Mouse (Mus musculus) skeletal muscle tissue, adult 2 months (tissue): ENCODE results near the gene Lama2.
A peak's percentile ranks its signal among the peaks of the same experiment; 100 is the strongest.

Experiments
- DNase-seq: peaks from one replicate; pipeline ENCODE4 v3.0.0-alpha.2; 2012; ENCODE audit warnings: low read depth, low spot score

Gene Lama2

DNA sequence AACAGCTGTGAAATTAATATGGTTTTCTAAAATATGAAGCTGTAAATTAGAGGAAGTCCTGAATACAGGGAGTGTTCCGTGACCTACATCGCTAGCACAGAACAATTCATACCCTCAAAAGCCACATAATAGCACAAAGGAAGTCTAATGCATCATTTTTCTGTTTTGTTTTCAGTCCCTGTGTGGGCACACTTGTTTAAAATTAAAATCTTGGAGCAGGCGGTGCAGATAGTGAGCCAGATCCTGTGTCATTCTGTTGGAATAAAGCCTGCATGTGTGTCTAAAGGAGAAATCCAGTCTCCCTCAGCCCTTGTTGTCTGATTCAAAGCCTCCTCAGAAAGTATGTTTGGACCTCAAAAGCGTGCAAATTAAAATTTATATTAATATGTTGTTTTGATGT, 234.9 kb downstream of the Lama2 start:
- DNase-seq = peak; percentile 47

GRCm38 (mm10) chr10:27382887-27383609, 236.5 kb downstream of the Lama2 start:
- DNase-seq = no peak

GRCm38 (mm10) chr10:27378286-27378685, 241.3 kb downstream of the Lama2 start:
- peak; percentile 60 for DNase-seq

GRCm38 (mm10) chr10:27344278-27344677, 275.3 kb downstream of the Lama2 start:
- no peak for DNase-seq

DNA sequence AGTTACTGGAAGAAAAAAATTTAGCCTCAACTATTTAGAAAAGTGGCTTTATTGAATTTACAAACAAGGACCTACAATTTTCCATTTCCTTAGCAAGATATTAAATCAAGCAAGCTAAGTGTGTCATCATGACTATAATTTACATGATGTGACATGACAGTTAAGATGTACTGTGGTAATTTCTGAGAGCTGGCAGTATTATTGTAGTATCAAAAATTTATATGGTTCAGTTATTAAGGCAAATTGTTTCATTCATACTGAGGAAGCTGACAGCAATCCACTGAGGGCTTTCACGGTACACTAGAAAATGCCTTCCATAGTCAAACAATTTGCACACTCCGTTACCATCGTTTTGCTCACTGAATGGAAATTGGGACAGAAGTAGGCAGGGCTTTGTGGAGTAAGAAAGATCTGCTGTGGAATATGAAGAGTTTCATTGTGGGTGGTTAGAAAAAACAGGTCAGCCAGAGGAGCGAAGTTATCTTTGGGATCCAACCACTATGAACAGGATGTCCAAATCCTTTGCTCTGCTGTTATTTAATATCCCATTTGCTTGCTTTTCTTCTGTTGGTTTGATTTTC, 297.1 kb downstream of the Lama2 start:
- DNase-seq = peak; percentile 38

DNA sequence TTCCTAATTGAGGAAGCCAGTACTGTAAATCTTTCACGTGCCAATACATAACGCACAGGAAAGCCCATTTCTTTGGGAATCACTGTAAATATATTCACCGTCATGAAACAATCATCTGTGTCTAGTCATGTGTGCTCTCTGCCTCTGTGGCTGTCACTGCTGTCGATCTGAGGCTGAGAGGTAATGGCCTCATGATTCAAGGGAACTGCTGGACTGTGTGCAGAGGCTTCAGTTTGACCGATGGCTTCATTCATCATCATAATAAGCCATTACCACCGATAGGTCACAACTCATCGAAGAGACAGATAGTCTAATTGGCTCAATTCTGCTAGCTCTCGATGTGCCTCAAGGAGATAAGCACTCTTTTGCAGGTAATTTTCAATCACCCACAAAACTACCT, 312.1 kb downstream of the Lama2 start:
- no peak for DNase-seq

GRCm38 (mm10) chr10:27305301-27305700, 314.3 kb downstream of the Lama2 start:
- no peak for DNase-seq

GRCm38 (mm10) chr10:27285098-27285860, 334.3 kb downstream of the Lama2 start:
- DNase-seq = no peak

- DNase-seq = no peak
Observed at GRCm38 (mm10) chr10:27267432-27267831, 352.1 kb downstream of the Lama2 start.

DNA sequence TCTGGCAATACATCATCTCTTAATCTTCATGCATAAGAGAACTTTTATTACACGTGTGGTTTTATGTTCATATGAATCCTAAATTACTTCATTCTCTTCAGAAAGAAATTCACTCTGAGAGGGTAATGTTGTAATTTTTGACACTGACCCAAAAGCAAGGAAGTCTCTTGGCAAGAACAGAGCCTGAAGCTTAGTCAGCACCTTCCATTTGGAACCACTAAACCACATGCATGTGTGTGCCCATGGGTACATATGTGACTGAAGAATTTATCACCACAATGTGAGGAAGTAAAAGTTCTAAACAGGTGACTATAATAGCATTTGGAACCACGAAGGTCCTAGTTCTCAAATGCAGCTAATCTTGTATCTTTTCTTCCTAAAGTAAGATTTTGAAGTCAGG, 353.7 kb downstream of the Lama2 start:
- no peak for DNase-seq

DNA sequence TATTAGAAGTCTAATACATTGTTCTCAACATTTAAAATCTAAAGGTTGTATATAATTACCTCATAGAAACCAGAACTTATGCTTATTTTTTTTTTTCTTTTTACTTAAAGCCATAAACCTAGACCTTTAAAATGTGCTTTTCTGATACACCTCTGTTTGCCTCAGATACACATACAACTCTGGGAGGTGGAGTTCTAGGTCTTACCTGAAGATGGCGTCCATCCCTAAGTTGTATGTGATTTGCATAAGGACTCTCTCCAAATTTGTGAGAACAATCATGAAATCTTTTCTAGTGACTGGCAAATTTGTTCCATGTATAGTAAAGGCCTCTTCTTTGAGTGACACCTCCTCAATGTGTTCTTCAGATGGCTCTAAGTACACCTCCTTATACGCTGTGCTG, 354.8 kb downstream of the Lama2 start:
- no peak for DNase-seq

- DNase-seq = no peak
Observed at GRCm38 (mm10) chr10:27249741-27250140, 369.8 kb downstream of the Lama2 start.

- DNase-seq = no peak
Observed at GRCm38 (mm10) chr10:27234755-27235154, 384.8 kb downstream of the Lama2 start.

- no peak for DNase-seq
Observed at GRCm38 (mm10) chr10:27233577-27233976, 386.0 kb downstream of the Lama2 start.

GRCm38 (mm10) chr10:27223815-27224375, 395.7 kb downstream of the Lama2 start:
- no peak for DNase-seq

DNA sequence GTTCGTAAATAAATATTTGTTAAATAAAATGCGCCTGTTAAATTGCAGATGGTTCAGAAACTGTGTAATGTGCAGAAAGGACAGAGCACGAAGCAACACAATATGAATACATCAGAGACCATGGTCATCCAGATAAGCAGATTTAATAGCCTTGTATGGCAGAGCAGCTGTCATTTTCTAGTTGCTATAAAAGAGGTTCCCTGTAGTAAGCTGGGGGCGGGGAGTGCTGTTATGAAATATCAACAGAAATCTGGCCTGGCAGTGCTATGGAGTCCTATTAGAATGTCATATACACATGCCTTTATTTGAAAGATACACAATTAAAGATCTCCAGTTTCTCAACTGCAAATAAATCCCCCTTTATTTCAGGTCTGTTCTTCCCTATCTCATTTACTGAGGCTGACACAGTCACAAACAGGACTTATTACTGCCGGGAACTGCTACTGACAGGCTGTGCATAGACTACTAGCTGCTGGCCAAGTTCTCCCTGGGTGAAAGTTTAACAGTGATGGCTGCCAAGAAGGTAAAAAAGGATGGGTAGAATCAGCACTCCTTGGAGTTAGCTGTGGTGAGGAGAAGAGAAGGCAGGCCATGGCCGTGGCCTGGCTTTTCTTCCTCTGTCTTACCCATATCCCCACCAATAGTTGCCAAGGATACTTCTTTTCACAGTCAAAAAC, 396.8 kb downstream of the Lama2 start:
- peak; percentile 2 for DNase-seq

- no peak for DNase-seq
Observed at GRCm38 (mm10) chr10:27219698-27220097, 399.9 kb downstream of the Lama2 start.

DNA sequence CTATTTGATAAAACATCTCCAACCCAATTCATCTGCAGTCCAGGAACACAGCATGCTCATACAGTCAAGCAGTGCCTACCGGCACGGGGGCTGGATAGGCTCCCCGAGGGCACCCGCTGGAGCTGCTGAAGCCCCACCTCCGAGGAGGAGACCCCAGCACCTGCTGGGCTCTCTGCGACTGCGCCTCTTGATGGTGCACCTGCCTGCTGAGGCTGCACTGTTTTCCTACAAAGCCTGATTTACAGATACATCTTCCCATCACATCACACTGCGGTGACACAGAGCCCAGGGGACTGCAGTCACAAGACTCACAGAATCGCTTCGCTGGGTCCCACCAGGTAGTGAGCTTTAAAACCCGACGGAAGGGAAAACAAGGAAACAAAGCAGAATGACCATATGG, 412.2 kb downstream of the Lama2 start:
- no peak for DNase-seq

DNA sequence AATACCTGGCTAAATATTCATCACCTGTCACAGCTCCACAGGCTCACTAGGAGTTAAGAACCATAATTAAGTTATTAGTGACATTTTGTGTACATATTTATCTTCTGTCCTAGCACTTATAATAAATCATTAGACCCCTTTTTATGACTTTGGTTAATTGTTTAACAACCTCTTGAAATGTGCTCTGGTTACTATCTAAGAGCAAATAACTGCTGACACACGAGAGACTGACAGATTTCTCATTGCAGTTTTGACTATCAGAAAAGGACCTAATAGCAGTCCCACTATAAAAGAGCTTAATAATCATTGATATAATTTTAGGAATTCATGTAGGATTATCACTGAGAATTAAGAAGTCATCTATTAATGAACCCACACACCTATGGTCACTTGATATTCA, 421.1 kb downstream of the Lama2 start:
- no peak for DNase-seq

DNA sequence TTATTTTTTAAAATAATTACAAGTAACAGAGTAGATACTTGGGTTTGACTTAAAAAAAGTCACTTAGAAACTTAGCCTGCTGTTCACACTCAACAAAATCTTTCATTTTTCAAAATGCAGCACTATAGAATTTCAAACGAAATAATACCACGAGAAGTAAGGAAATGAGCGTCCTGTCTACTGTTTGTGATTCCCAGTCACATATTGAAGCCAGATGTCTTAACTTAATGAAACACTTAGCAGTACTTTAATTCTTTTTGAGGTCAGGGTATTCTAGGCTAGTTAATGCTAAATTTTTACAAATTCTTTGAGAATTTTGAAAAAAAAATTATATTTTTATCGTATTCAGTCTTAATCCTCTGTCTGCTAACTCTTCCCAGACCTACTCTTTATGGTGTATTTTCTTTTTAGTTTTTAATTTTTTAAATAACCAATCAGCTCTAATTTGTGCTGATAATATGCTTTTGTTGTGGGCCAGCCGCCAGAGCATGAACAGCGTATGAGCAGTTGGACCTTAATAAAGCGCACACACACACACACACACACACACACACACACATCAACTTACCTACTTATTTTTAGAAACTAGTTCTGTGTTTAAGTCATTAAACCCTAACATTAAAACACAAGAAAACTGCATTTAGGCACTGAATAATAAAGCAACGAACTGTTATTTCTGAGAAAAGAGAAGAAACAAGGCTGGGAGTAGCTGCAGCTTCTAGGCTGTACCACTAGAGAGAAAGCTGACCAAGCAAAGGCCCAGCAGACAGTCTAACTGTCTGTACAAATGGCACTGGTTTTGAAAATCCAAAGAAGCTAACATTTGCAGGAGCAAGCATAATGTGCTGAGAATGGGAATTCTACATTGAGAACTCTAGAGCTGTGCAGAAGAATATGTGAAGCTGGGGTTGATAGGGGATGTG, 425.3 kb downstream of the Lama2 start:
- no peak for DNase-seq
